Mouse (Mus musculus) monocyte, adult 59 days (primary cell): ENCODE data around the gene Myh14. TPM values are rescaled to one million over a fixed set of nuclear protein-coding genes. Genes with fewer than 3 reads are reported as not detected.

ENCODE experiments used
- total RNA-seq, 2 experiments: library from RNA; stranded (reverse); gene quantifications; one replicate each; pipeline ENCODE4 v1.2.4; 2023

Myh14 gene
- 1 to 10 TPM in 1 of 2 experiments, under 1 TPM in 1; 0.15 to 1.3 TPM for total RNA-seq

GRCm38 (mm10) chr7:44670803-44671202 is at the start of gene Myh14:
TSS of gene Myh14 (minus strand) at chr7:44670843.

GRCm38 (mm10) chr7:44708574-44708973 is 37.9 kb upstream of the Myh14 start, which contains the start of gene Izumo2:
TSS of gene Izumo2 (plus strand) at chr7:44708742.

DNA sequence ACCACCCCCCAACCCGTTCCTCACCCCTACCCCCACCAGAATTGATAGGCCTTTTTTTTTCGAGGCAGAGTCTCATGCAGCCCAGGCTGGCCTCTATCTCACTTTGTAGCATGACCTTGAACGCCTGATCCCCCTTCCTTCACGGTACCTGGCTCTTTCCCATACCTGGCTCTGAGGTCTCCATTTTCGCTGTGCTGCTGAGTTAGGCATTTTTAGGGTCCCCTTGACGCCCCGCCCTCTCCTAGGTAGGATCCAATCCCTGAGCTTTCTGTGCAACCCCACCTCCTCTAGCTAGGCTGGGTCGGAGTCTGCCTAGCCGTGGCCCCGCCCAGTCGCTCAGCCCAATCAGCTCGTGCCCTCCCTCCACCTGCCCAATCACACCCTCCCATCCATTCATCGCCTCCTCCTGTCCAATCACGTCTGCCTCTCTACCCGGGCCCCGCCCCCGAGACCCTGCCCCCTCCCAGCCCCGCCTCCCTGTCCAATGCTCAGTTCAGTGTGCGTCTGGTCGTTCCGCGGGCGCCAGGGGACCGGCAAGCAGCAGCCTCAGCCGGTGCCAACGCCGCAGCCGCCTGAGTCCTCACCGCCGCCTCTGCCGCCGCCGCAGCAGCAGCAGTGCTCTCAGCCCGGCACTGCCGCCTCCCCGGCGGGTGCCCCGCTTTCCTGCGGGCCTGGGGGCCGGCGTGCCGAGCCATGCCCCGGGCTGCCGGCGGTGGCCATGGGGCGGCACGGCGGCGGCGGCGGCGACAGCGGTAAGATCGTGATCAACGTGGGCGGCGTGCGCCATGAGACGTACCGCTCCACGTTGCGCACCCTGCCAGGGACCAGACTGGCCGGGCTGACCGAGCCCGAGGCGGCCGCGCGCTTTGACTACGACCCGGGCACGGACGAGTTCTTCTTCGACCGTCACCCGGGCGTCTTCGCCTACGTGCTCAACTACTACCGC is 80.0 kb downstream of the Myh14 start, which contains the start of gene Kcnc3:
Gene Kcnc3 (plus strand): TSS at position 263 of the 946 bp plus-strand sequence.

GRCm38 (mm10) chr7:44572213-44572701 is 98.4 kb downstream of the Myh14 start, which contains the start of gene Napsa:
TSS of gene Napsa (plus strand) at chr7:44572380.

Other genes starting within 250 kb of the Myh14 start
- not detected for gene Lrrc4b, start 241.8 kb downstream of the Myh14 start, total RNA-seq
- not detected for gene Aspdh, start 205.5 kb downstream of the Myh14 start, total RNA-seq
- gene Josd2, start 202.9 kb downstream of the Myh14 start, total RNA-seq: 10 to 100 TPM; 44.5 to 50.4 TPM
- gene Emc10, start 174.3 kb downstream of the Myh14 start, total RNA-seq: 10 to 100 TPM; 58.9 to 60.9 TPM
- 1 to 10 TPM; 2.8 to 3.8 TPM for gene Fam71e1, start 174.3 kb downstream of the Myh14 start, total RNA-seq
- gene Mybpc2, start 146.2 kb downstream of the Myh14 start, total RNA-seq: under 1 TPM; 0.13 to 0.27 TPM
- 1 to 10 TPM; 5.7 to 9.4 TPM for gene Spib, start 138.8 kb downstream of the Myh14 start, total RNA-seq
- gene Pold1, start 122.0 kb downstream of the Myh14 start, total RNA-seq: 10 to 100 TPM; 14.4 to 18.7 TPM
- gene Nr1h2, start 116.9 kb downstream of the Myh14 start, total RNA-seq: 100 to 1,000 TPM; 256 TPM
- gene Napsa, start 98.5 kb downstream of the Myh14 start, total RNA-seq: 100 to 1,000 TPM; 353 to 405 TPM
- gene Kcnc3, start 80.2 kb downstream of the Myh14 start, total RNA-seq: 1 to 10 TPM; 1.7 to 3.4 TPM
- gene Izumo2, start 37.9 kb upstream of the Myh14 start, total RNA-seq: not detected
- 10 to 100 TPM; 57.7 to 61.2 TPM for gene Vrk3, start 77.6 kb upstream of the Myh14 start, total RNA-seq
- 1 to 10 TPM in 1 of 2 experiments, under 1 TPM in 1; 0.33 to 1.1 TPM for gene Zfp473, start 80.2 kb upstream of the Myh14 start, total RNA-seq
- 10 to 100 TPM; 26.2 to 31.2 TPM for gene Nup62, start 145.2 kb upstream of the Myh14 start, total RNA-seq
- 10 to 100 TPM; 12.7 to 14.3 TPM for gene Il4i1, start 145.5 kb upstream of the Myh14 start, total RNA-seq
- gene Atf5, start 145.8 kb upstream of the Myh14 start, total RNA-seq: 1 to 10 TPM; 4.7 to 6.0 TPM
- gene Akt1s1, start 178.1 kb upstream of the Myh14 start, total RNA-seq: 10 to 100 TPM; 28.4 to 31.3 TPM
- 10 to 100 TPM; 78.0 to 79.4 TPM for gene Tbc1d17, start 178.2 kb upstream of the Myh14 start, total RNA-seq
- gene Pnkp, start 186.3 kb upstream of the Myh14 start, total RNA-seq: 10 to 100 TPM; 83.9 to 88.5 TPM
- 10 to 100 TPM; 59.0 to 65.1 TPM for gene Ptov1, start 198.9 kb upstream of the Myh14 start, total RNA-seq
- gene Med25, start 221.9 kb upstream of the Myh14 start, total RNA-seq: 10 to 100 TPM; 51.0 to 54.3 TPM
- 10 to 100 TPM in 1 of 2 experiments, 1 to 10 TPM in 1; 8.5 to 13.7 TPM for gene Fuz, start 225.2 kb upstream of the Myh14 start, total RNA-seq